Mouse (Mus musculus) left cerebral cortex, postnatal 25 days (tissue): ENCODE data around the gene Prss27. TPM values are rescaled to one million over a fixed set of nuclear protein-coding genes. Genes with fewer than 3 reads are reported as not detected.
"Not testable (repeated sequence)": the region's sequence is repeated elsewhere in the genome, so short reads cannot be mapped to it uniquely, and the experiment has no call there.

Experiments
- DNase-seq, 2 experiments: peaks; one replicate each; pipeline ENCODE4 v3.0.0; 2022; ENCODE audit warnings: low spot score in 2 of 2, mixed read lengths in 1 of 2
- intact Hi-C: fragments of 180-260 bp; cut with DNase I; formaldehyde crosslinking; loops from one replicate; pipeline ENCODE4 v1.15.1; 2025
- microRNA-seq, 2 experiments: library from miRNA; unstranded; fragments of <30 nt; microRNA quantifications; one replicate each; pipeline ENCODE4 v1.2.0; 2022
- total RNA-seq, 2 experiments: library from RNA; stranded (reverse); gene quantifications; 2 replicates each; pipeline ENCODE4 v1.2.3; 2021

Prss27 gene
- total RNA-seq, 2 experiments from 2014 or later: not detected

DNA sequence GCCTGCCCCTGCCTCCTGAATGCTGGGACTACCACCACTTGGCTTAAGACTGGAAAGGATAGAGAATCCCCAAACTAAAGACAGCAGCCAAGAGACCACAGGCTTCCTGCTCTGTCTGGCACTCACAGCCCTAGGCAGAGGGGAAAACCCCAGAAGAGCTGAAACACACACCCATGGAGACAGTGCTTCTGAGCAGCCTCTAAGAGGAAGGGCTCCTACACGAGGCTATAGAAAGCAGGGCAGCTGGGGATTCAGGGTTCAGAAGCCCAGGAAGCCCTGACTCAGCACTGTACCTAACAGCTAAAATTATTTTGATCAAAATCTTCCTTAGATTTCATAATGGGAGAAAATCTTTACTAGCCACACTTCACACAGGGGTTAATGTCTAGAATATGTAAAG, 46.6 kb downstream of the Prss27 start:
- DNase-seq: no peak
- intact Hi-C loops: no loop called here

DNA sequence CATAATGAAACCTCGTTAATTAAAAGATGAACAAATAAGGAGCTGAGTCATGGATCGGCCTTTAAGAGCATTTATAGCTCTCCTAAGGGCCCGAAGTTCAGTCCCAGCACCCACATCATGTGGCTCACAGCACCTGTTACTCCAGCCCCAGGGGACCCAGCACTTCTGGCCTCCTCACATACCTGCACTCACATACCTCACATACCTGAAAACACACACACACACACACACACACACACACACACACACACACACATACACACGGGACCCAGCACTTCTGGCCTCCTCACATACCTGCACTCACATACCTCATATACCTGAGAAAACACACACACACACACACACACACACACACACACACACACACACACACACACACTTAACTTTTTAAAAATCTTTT, 48.5 kb downstream of the Prss27 start:
- intact Hi-C loops, DNase-seq: not testable (repeated sequence)

DNA sequence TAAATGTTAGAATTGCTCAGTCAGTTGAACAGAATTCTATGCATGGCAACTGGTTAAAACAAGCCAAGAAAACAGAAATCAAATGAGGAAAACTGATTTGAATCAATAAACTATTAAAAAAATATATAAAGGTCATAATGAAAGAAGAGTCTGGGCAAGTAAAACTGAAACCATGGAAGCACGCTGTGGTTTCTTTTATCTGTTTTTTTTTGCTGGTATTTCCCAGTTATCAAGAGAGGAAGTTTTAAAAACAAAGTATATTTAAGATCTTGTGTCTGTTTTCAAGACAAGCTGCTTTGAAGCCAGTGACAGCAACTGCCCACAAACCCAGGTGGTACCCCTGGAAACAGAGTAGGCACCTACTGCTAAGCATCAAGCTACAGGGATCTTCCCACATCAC, 52.6 kb downstream of the Prss27 start:
- no peak for DNase-seq
- intact Hi-C loops: no loop called here

Small RNAs within 50 kb of the gene (microRNA-seq; reads per million reads assigned to microRNA genes)
- 0 reads per million in 2 experiments for gene Gm27700

Other genes with a start within 250 kb of the Prss27 start
- 100 to 1,000 TPM; 495 to 577 TPM for gene Srrm2, start 247.6 kb upstream of the Prss27 start, total RNA-seq
- 100 to 1,000 TPM; 359 to 371 TPM for gene Elob, start 209.0 kb upstream of the Prss27 start, total RNA-seq
- gene Prss33, start 202.1 kb upstream of the Prss27 start, total RNA-seq: not detected
- not detected for gene Prss32, start 194.3 kb upstream of the Prss27 start, total RNA-seq
- gene Prss41, start 194.0 kb upstream of the Prss27 start, total RNA-seq: 1 to 10 TPM; 1.1 to 2.3 TPM
- not detected for gene Prss21, start 170.1 kb upstream of the Prss27 start, total RNA-seq
- gene Dcpp1, start 157.3 kb upstream of the Prss27 start, total RNA-seq: not detected
- not detected for gene Dcpp2, start 157.3 kb upstream of the Prss27 start, total RNA-seq
- not detected for gene Dcpp3, start 120.7 kb upstream of the Prss27 start, total RNA-seq
- not detected for gene Sbp, start 96.5 kb upstream of the Prss27 start, total RNA-seq
- gene Sbpl, start 82.9 kb upstream of the Prss27 start, total RNA-seq: not detected
- under 1 TPM; 0.30 to 0.44 TPM for gene Prss30, start 57.6 kb upstream of the Prss27 start, total RNA-seq
- 1 to 10 TPM; 1.2 to 1.6 TPM for gene Prss22, start 40.0 kb upstream of the Prss27 start, total RNA-seq
- 10 to 100 TPM; 25.7 to 27.0 TPM for gene Kctd5, start 35.3 kb downstream of the Prss27 start, total RNA-seq
- 100 to 1,000 TPM; 109 to 112 TPM for gene Pdpk1, start 112.8 kb downstream of the Prss27 start, total RNA-seq
- 10 to 100 TPM; 25.9 to 28.3 TPM for gene Amdhd2, start 125.6 kb downstream of the Prss27 start, total RNA-seq
- gene Atp6v0c, start 131.6 kb downstream of the Prss27 start, total RNA-seq: 1,000 to 10,000 TPM; 1,342 to 1,424 TPM
- 10 to 100 TPM; 63.7 to 68.9 TPM for gene Tbc1d24, start 167.4 kb downstream of the Prss27 start, total RNA-seq
- 10 to 100 TPM in 1 of 2 experiments, 1 to 10 TPM in 1; 9.8 to 10.8 TPM for gene Ntn3, start 171.4 kb downstream of the Prss27 start, total RNA-seq
- 1 to 10 TPM; 9.2 to 10.0 TPM for gene Tedc2, start 182.7 kb downstream of the Prss27 start, total RNA-seq
- gene Ccnf, start 213.3 kb downstream of the Prss27 start, total RNA-seq: 1 to 10 TPM; 6.5 to 6.9 TPM